Mouse (Mus musculus): ENCODE measurements at regions not wholly inside any gene's neighbourhood (a gene's known extent, or its start where the extent isn't known, plus 50 kb on each side); places are given as distances from the start of the nearest gene placed in this dataset.

GRCm38 (mm10) chr12:94229894-94230293 is 1462.1 kb upstream of the Flrt2 start:
- Histone ChIP-seq H3K9me3 (no peaks in the 10 kb centered on the region), H3K4me1 (no peaks in the 10 kb centered on the region), H3K36me3 (no peaks in the 10 kb centered on the region), H3K27ac (no peak overlapping the region), H3K27me3 (ENCODE audit: insufficient read depth, poor library complexity, severe bottlenecking) (no peaks in the 10 kb centered on the region), H3K4me3 (no peak overlapping the region)
- DNase-seq (ENCODE audit: low spot score), result no peak
- 85% methylated on average over 4 of the region's 4 CpGs for WGBS

DNA sequence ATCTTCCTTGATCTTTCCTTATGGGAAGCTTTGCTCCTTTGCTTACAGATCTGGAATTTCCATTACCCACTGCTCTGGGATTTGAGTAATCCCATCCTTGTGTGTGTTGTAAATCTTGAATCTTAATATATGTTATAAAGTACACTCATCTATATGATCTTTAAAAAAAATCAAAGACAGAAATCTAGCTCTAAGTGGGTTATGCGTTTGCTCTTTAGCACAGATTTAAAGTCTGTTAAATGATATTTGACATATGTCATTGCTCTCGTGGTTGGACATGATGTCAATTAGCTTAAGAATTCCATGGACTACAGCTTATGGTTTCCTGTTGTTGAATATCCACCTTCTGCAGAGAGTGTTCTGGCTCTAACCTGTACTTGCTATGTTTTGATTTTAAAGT is 1446.7 kb upstream of the Flrt2 start:
- WGBS, result 66% methylated on average over 2 of the region's 2 CpGs
- H3K36me3 ChIP-seq, result no peaks in the 10 kb centered on the region
- no peaks in the 10 kb centered on the region for H3K4me1 ChIP-seq
- H3K27ac ChIP-seq, result no peak overlapping the region
- H3K9me3 ChIP-seq, result no peaks in the 10 kb centered on the region
- H3K27me3 ChIP-seq (ENCODE audit: insufficient read depth, poor library complexity, severe bottlenecking), result no peaks in the 10 kb centered on the region
- no peak for DNase-seq (ENCODE audit: low spot score)
- no peak overlapping the region for H3K4me3 ChIP-seq

DNA sequence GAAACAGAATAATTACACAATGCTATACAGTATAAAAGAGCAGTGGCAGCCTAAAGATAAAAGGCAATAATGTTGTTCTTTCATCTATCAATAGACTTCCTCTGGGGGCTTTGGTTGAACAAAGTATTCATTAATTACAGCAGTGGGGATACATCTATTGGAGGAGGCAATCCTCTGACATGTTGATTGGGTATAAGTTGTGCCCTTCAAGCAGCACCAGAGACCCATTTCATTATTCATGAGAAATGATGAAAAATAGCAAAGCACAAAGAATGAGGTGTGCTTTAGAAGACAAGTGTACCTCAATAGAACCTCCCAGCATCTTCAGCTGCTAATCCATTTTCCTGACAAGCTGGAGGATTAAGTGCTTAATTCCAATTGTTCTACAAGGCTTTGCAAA is 1444.7 kb upstream of the Flrt2 start:
- Histone ChIP-seq H3K9me3 (no peaks in the 10 kb centered on the region), H3K27ac (no peak overlapping the region)

GRCm38 (mm10) chr12:94252957-94253633 is 1438.9 kb upstream of the Flrt2 start:
- peaks cover 4% of the 10 kb centered on the region; the same call in 1 of the 2 replicates for H3K4me1 ChIP-seq
- H3K36me3 ChIP-seq, result no peaks in the 10 kb centered on the region
- H3K27ac ChIP-seq, result no peak overlapping the region
- no peaks in the 10 kb centered on the region for H3K27me3 ChIP-seq (ENCODE audit: insufficient read depth, poor library complexity, severe bottlenecking)
- WGBS, result 56% methylated on average over 8 of the region's 8 CpGs
- no peaks in the 10 kb centered on the region for H3K9me3 ChIP-seq
- no peak overlapping the region for H3K4me3 ChIP-seq
- DNase-seq (ENCODE audit: low spot score), result peak; percentile 71

More for the DNA sequence above, 1444.7 kb upstream of the Flrt2 start:
- no peak for DNase-seq (ENCODE audit: low spot score)
- no peak overlapping the region for H3K4me3 ChIP-seq
- no peaks in the 10 kb centered on the region for H3K4me1 ChIP-seq
- H3K36me3 ChIP-seq, result no peaks in the 10 kb centered on the region
- H3K27me3 ChIP-seq (ENCODE audit: insufficient read depth, poor library complexity, severe bottlenecking), result no peaks in the 10 kb centered on the region

- no peaks in the 10 kb centered on the region for H3K27me3 ChIP-seq (ENCODE audit: insufficient read depth, poor library complexity, severe bottlenecking)
- no peaks in the 10 kb centered on the region for H3K4me1 ChIP-seq
- no peak overlapping the region for H3K27ac ChIP-seq
- no peaks in the 10 kb centered on the region for H3K9me3 ChIP-seq
- no peaks in the 10 kb centered on the region for H3K36me3 ChIP-seq
- H3K4me3 ChIP-seq, result no peak overlapping the region
- no peak for DNase-seq (ENCODE audit: low spot score)
- 75% methylated on average over 2 of the region's 2 CpGs for WGBS
Observed at GRCm38 (mm10) chr12:94280946-94281345, 1411.1 kb upstream of the Flrt2 start.

DNA sequence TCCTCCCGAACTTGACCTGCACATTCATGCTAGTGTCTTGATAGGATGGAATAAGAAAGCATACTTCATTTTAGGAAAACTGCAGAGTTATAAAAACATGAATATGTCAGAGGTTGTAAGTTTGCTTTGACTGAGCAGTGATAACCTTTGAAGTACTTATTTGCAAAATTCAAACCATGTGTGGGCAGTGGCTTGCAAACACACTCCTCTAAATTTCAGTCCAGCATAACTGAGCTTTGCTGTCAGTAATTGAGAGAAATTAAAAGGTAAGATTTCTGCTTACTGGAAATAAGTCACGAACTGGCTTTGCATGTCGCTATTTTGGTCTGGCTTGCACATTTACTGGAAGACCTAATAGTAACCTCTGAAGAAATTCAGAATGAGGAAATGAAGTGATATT is 1409.1 kb upstream of the Flrt2 start:
- no peak for DNase-seq (ENCODE audit: low spot score)
- Histone ChIP-seq H3K36me3 (no peaks in the 10 kb centered on the region), H3K4me3 (no peak overlapping the region), H3K27ac (no peak overlapping the region), H3K9me3 (no peaks in the 10 kb centered on the region), H3K4me1 (no peaks in the 10 kb centered on the region), H3K27me3 (ENCODE audit: insufficient read depth, poor library complexity, severe bottlenecking) (no peaks in the 10 kb centered on the region)
- WGBS, result 80% methylated on average over 3 of the region's 3 CpGs

- no peaks in the 10 kb centered on the region for H3K9me3 ChIP-seq
- H3K4me3 ChIP-seq, result no peak overlapping the region
- H3K27me3 ChIP-seq (ENCODE audit: insufficient read depth, poor library complexity, severe bottlenecking), result no peaks in the 10 kb centered on the region
- WGBS, result 68% methylated on average over 3 of the region's 3 CpGs
- H3K27ac ChIP-seq, result no peak overlapping the region
- H3K36me3 ChIP-seq, result no peaks in the 10 kb centered on the region
- DNase-seq (ENCODE audit: low spot score), result no peak
- H3K4me1 ChIP-seq, result no peaks in the 10 kb centered on the region
Observed at GRCm38 (mm10) chr12:94283572-94283971, 1408.5 kb upstream of the Flrt2 start.

GRCm38 (mm10) chr12:94297864-94298263 is 1394.2 kb upstream of the Flrt2 start:
- no peaks in the 10 kb centered on the region for H3K4me1 ChIP-seq
- no peaks in the 10 kb centered on the region for H3K9me3 ChIP-seq
- DNase-seq (ENCODE audit: low spot score), result no peak
- 87% methylated on average over 5 of the region's 5 CpGs for WGBS
- H3K36me3 ChIP-seq, result no peaks in the 10 kb centered on the region
- H3K27ac ChIP-seq, result no peak overlapping the region
- H3K27me3 ChIP-seq (ENCODE audit: insufficient read depth, poor library complexity, severe bottlenecking), result no peaks in the 10 kb centered on the region
- no peak overlapping the region for H3K4me3 ChIP-seq

- no peak for DNase-seq (ENCODE audit: low spot score)
- WGBS, result 69% methylated on average over 5 of the region's 5 CpGs
- Histone ChIP-seq H3K9me3 (no peaks in the 10 kb centered on the region), H3K36me3 (no peaks in the 10 kb centered on the region), H3K4me3 (no peak overlapping the region), H3K4me1 (no peaks in the 10 kb centered on the region), H3K27ac (no peak overlapping the region), H3K27me3 (ENCODE audit: insufficient read depth, poor library complexity, severe bottlenecking) (no peaks in the 10 kb centered on the region)
Observed at GRCm38 (mm10) chr12:94332351-94332750, 1359.7 kb upstream of the Flrt2 start.

DNA sequence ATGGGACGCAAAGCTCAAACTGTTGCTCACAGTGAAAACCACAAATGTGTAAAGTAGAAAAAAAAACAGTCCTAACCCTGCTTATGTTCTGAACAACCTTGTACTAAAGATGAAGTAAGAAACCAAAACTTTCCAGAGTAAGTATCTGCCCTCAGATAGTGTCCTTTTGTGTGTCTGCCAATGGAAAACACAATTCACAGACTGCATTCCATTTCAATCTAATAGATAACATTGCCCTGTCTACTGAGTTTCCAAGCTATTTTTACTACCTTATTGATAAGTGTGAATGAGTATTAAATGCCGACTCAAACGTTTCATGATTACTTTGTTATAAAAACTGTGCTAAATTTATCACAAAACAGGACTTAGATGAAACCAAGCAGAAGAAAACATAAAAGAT is 1357.4 kb upstream of the Flrt2 start:
- peak overlapping the region; percentile 67; the same call in 1 of the 2 replicates for H3K27ac ChIP-seq
- no peak for DNase-seq (ENCODE audit: low spot score)
- H3K4me3 ChIP-seq, result no peak overlapping the region
- H3K4me1 ChIP-seq, result no peaks in the 10 kb centered on the region
- H3K27me3 ChIP-seq (ENCODE audit: insufficient read depth, poor library complexity, severe bottlenecking), result no peaks in the 10 kb centered on the region
- no peaks in the 10 kb centered on the region for H3K9me3 ChIP-seq
- 40% methylated on average over 3 of the region's 3 CpGs for whole genome bisulfite sequencing
- H3K36me3 ChIP-seq, result no peaks in the 10 kb centered on the region

- Histone ChIP-seq H3K9me3 (no peaks in the 10 kb centered on the region), H3K4me3 (no peak overlapping the region), H3K36me3 (no peaks in the 10 kb centered on the region), H3K27ac (no peak overlapping the region), H3K27me3 (ENCODE audit: insufficient read depth, poor library complexity, severe bottlenecking) (no peaks in the 10 kb centered on the region), H3K4me1 (no peaks in the 10 kb centered on the region)
- no peak for DNase-seq (ENCODE audit: low spot score)
- WGBS, result 72% methylated on average over 7 of the region's 7 CpGs
Observed at GRCm38 (mm10) chr12:94349623-94350156, 1342.3 kb upstream of the Flrt2 start.

DNA sequence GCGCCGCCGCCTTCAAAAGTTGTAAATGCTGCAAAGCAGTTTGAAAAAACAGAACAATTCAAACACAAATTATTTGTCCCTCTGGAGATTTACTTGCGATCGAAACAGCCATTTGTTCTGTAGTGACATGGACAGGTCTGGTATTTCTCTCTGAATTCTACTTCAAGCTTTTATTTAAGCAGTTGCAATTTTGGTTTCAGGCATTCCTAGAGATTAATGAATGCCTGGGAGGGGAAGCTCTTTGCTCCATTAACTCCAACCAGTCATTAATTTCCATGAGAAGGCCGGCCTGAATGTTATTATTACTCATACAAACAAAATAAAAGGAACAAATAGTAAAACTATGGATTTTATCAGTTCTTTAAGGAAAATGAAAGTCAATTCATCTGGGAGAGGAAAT is 1327.8 kb upstream of the Flrt2 start:
- 85% methylated on average over 6 of the region's 6 CpGs for WGBS
- no peak for DNase-seq (ENCODE audit: low spot score)
- Histone ChIP-seq H3K9me3 (no peaks in the 10 kb centered on the region), H3K27me3 (ENCODE audit: insufficient read depth, poor library complexity, severe bottlenecking) (no peaks in the 10 kb centered on the region), H3K4me3 (no peak overlapping the region), H3K36me3 (no peaks in the 10 kb centered on the region), H3K4me1 (no peaks in the 10 kb centered on the region), H3K27ac (no peak overlapping the region)

DNA sequence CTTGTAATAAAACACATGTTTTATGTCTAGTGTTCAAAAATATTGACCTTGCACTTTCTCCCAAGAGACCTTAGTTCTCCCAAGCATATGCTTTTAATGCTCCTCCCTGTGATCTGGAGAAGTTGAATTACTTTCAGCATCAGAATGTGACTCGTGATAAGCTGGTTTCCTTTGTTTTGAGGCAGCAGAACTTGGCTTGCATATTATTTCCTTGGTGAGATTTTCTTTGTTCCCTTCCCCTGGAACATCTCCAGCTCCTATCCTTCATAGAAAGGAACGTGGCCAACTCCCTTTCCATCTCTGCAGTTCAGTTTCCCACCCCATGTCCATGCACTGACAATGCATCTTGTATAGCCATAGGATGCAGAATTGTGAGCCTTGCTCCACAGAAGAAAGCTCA is 1292.0 kb upstream of the Flrt2 start:
- no peak for DNase-seq (ENCODE audit: low spot score)
- no peak overlapping the region for H3K4me3 ChIP-seq
- H3K4me1 ChIP-seq, result no peaks in the 10 kb centered on the region; the same call in 1 of the 2 replicates
- no peak overlapping the region for H3K27ac ChIP-seq
- no peaks in the 10 kb centered on the region for H3K27me3 ChIP-seq (ENCODE audit: insufficient read depth, poor library complexity, severe bottlenecking)
- no peaks in the 10 kb centered on the region for H3K36me3 ChIP-seq
- 49% methylated on average over 2 of the region's 2 CpGs for WGBS
- H3K9me3 ChIP-seq, result no peaks in the 10 kb centered on the region

GRCm38 (mm10) chr12:94420918-94421317 is 1271.1 kb upstream of the Flrt2 start:
- no peak for DNase-seq (ENCODE audit: low spot score)
- Histone ChIP-seq H3K36me3 (no peaks in the 10 kb centered on the region), H3K27ac (no peak overlapping the region), H3K9me3 (no peaks in the 10 kb centered on the region), H3K27me3 (ENCODE audit: insufficient read depth, poor library complexity, severe bottlenecking) (no peaks in the 10 kb centered on the region), H3K4me1 (no peaks in the 10 kb centered on the region), H3K4me3 (no peak overlapping the region)
- 63% methylated on average over 5 of the region's 5 CpGs for WGBS
